Mouse (Mus musculus) megakaryocyte-erythroid progenitor cell, adult 5 weeks (primary cell): ENCODE data around the gene Vmn2r100. TPM values are rescaled to one million over a fixed set of nuclear protein-coding genes. Genes with fewer than 3 reads are reported as not detected.

Experiments
- polyA plus RNA-seq: library from polyadenylated mRNA; stranded (reverse); fragments of >175 nt; gene quantifications from 2 replicates; pipeline ENCODE4 v1.2.3, GENCODE M21; 2012

Vmn2r100 gene
- polyA plus RNA-seq = not detected in 2 replicates

DNA sequence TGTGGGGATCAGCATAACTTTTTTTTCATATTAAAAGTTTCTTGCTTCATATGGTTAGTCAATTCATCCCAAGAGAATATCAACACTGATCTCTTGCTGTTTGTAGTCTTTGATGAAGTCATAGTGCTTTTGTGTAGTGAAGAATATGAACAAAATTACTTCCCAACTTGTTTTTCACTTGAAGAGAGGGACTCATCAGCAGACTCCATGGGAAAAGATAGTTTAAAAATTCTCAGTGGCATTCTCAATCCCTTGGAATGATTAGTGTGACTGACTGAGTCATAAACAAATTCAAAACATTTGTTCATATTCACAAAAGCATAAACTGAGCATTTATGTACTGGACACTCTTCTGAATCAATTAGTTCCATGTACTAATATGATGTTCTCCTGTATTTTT is at the start of gene Vmn2r100:
Gene Vmn2r100, plus strand, starts transcription at position 301 of the 400 bp plus-strand sequence.

DNA sequence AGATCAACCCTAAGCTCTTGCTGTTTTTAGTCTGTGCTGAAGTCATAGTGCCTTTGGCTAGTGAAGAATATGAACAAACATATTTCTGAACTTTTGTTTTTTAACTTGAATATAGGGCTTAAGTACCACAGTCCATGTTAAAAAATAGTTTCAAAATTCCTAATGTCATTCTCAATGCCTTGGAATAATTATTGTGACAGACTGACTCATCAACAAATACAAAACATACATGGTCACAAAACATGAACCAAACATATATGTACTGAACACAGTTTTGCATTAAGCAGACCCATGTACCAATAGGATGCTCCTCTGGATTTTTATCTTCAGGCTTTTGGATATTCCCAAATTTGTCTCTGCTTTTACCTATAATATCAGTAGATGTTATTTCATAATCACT is 72.4 kb downstream of the Vmn2r100 start, which contains the start of gene Vmn2r101:
Gene Vmn2r101, plus strand, starts transcription at position 301 of the 400 bp plus-strand sequence.

Other genes starting within 250 kb of the Vmn2r100 start
- 0.01 TPM in 1 of 2 replicates, not detected in the other for gene Vmn2r99, start 142.8 kb upstream of the Vmn2r100 start, polyA plus RNA-seq
- gene Vmn2r101, start 72.5 kb downstream of the Vmn2r100 start, polyA plus RNA-seq = not detected in 2 replicates
- gene Vmn2r102, start 155.6 kb downstream of the Vmn2r100 start, polyA plus RNA-seq = under 0.01 TPM in 2 replicates